Mouse (Mus musculus): Measurements from ENCODE around the gene Trim66. TPM values are rescaled to one million over a fixed set of nuclear protein-coding genes. Genes with fewer than 3 reads are reported as not detected.

Trim66 gene
- polyA plus RNA-seq, 1 experiment from 2014 or later = not detected

GRCm38 (mm10) chr7:109438781-109439591, 68.9 kb downstream of the Trim66 start, which contains the start of gene Stk33:
Gene Stk33, minus strand, starts transcription at chr7:109439081.
- Histone ChIP-seq H3K36me3 (no peaks in the 10 kb centered on the region), H3K27ac (no peak within 1 kb of the TSS), H3K9ac (peak within 1 kb of the TSS; percentile 43), H3K4me1 (peaks cover 18% of the 10 kb centered on the region), H3K27me3 (peaks cover 38% of the 10 kb centered on the region), H3K4me3 (replicated peaks) (peak within 1 kb of the TSS; percentile 52), H3K9me3 (replicated peaks) (no peaks in the 10 kb centered on the region), H3K4me2 (peak within 1 kb of the TSS; percentile 98)
- peak; percentile 86 for ATAC-seq (replicated peaks; ENCODE audit: low FRiP score)
- WGBS = 1% methylated on average over 62 of the region's 62 CpGs

GRCm38 (mm10) chr7:109424422-109425159, 83.3 kb downstream of the Trim66 start:
- no peak for ATAC-seq (replicated peaks; ENCODE audit: low FRiP score)
- H3K9ac ChIP-seq = no peak overlapping the region
- H3K36me3 ChIP-seq = no peaks in the 10 kb centered on the region
- H3K27ac ChIP-seq = no peak overlapping the region
- WGBS = 64% methylated on average over 3 of the region's 3 CpGs
- no peaks in the 10 kb centered on the region for H3K9me3 ChIP-seq (replicated peaks)
- H3K4me2 ChIP-seq = no peak overlapping the region
- no peak overlapping the region for H3K4me3 ChIP-seq (replicated peaks)
- no peaks in the 10 kb centered on the region for H3K4me1 ChIP-seq
- peaks cover 12% of the 10 kb centered on the region; the same call in 1 of the 2 replicates for H3K27me3 ChIP-seq

GRCm38 (mm10) chr7:109422803-109423202, 85.1 kb downstream of the Trim66 start:
- Histone ChIP-seq H3K4me2 (no peak overlapping the region), H3K9me3 (replicated peaks) (no peaks in the 10 kb centered on the region), H3K36me3 (no peaks in the 10 kb centered on the region), H3K4me3 (replicated peaks) (no peak overlapping the region), H3K27me3 (peaks cover 9% of the 10 kb centered on the region; the same call in 1 of the 2 replicates), H3K27ac (no peak overlapping the region), H3K9ac (no peak overlapping the region), H3K4me1 (no peaks in the 10 kb centered on the region)
- ATAC-seq (replicated peaks; ENCODE audit: low FRiP score) = no peak
- 79% methylated on average over 8 of the region's 8 CpGs for WGBS

- 59% methylated on average over 7 of the region's 7 CpGs for WGBS
- ATAC-seq (replicated peaks; ENCODE audit: low FRiP score) = no peak
- Histone ChIP-seq H3K9me3 (replicated peaks) (no peaks in the 10 kb centered on the region), H3K9ac (no peak overlapping the region), H3K4me2 (no peak overlapping the region), H3K4me3 (replicated peaks) (no peak overlapping the region), H3K27ac (no peak overlapping the region), H3K4me1 (no peaks in the 10 kb centered on the region), H3K36me3 (no peaks in the 10 kb centered on the region), H3K27me3 (no peaks in the 10 kb centered on the region)
Observed at GRCm38 (mm10) chr7:109405491-109405890, 102.4 kb downstream of the Trim66 start.

GRCm38 (mm10) chr7:109399299-109399698, 108.6 kb downstream of the Trim66 start:
- no peak overlapping the region for H3K27ac ChIP-seq
- no peaks in the 10 kb centered on the region for H3K36me3 ChIP-seq
- H3K9me3 ChIP-seq (replicated peaks) = no peaks in the 10 kb centered on the region
- 60% methylated on average over 3 of the region's 3 CpGs for WGBS
- no peak overlapping the region for H3K4me2 ChIP-seq
- H3K27me3 ChIP-seq = no peaks in the 10 kb centered on the region
- no peak overlapping the region for H3K9ac ChIP-seq
- no peak for ATAC-seq (replicated peaks; ENCODE audit: low FRiP score)
- no peak overlapping the region for H3K4me3 ChIP-seq (replicated peaks)
- no peaks in the 10 kb centered on the region for H3K4me1 ChIP-seq

Small RNAs within 50 kb of the gene (microRNA-seq; reads per million reads assigned to microRNA genes)
- not detected for gene Gm47284

Other genes with a start within 250 kb of the Trim66 start
- 0.35 and 0.42 TPM in 2 replicates for gene Stk33, start 69.1 kb downstream of the Trim66 start, polyA plus RNA-seq (2015; fragmentation: Nextera tagmentation; extraction: Ambion mirVana)
- gene Rpl27a, start 11.0 kb upstream of the Trim66 start, polyA plus RNA-seq (2015; fragmentation: Nextera tagmentation; extraction: Ambion mirVana) = 135 and 148 TPM in 2 replicates
- 34.5 and 35.4 TPM in 2 replicates for gene St5, start 195.5 kb upstream of the Trim66 start, polyA plus RNA-seq (2015; fragmentation: Nextera tagmentation; extraction: Ambion mirVana)
- gene Akip1, start 195.6 kb upstream of the Trim66 start, polyA plus RNA-seq (2015; fragmentation: Nextera tagmentation; extraction: Ambion mirVana) = 27.2 and 31.3 TPM in 2 replicates
- 0.19 TPM in 1 of 2 replicates, not detected in the other for gene BC051019, start 215.7 kb upstream of the Trim66 start, polyA plus RNA-seq (2015; fragmentation: Nextera tagmentation; extraction: Ambion mirVana)
- gene Ascl3, start 223.6 kb upstream of the Trim66 start, polyA plus RNA-seq (2015; fragmentation: Nextera tagmentation; extraction: Ambion mirVana) = 0.24 TPM in 1 of 2 replicates, not detected in the other
- gene Tmem9b, start 244.7 kb upstream of the Trim66 start, polyA plus RNA-seq (2015; fragmentation: Nextera tagmentation; extraction: Ambion mirVana) = 52.0 and 55.4 TPM in 2 replicates